Comparison of ENCODE assay signal across 8 mouse cellular contexts in the genomic region with DNA sequence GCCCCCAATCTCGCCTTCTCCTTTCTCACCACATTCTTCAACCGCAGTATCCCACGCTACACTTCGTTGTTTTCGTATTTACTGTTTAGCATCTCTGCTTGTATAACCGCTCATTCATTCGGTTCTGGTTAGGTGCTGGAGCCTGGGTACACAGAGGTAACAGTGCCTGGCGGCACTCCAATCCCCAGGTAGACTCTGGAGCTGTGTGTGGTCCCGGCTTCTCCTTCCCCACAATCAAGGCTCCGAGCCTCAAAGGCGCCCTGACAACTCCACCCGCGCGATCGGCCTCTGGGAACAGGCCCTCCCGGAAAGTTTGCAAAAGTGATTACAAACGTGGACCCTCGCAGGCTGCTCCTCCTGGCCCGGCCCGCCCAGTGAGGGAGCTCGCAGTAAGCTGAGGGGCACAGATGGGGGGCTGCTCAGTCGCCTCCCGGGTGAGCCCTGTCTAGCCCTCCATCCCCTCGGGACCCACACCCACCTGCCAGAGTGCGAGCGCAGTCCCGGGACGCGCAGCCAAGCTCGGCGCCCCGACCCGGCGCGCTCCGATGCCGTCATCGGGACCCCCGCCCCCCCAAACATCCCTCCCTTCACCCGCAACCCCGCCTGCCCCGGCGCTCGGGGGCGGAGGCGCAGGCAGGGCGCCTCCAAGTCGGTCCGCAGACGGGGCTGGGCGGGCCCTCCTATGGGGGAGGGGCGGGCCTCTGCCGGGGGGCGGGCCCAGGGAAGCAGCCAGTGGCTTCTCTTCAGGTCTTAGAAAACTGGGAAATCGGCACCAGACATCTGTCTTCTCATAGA. TPM values are rescaled to one million over a fixed set of nuclear protein-coding genes. Genes with fewer than 3 reads are reported as not detected.
DNase-seq lines count a peak whose midpoint lies in the region; ATAC-seq lines count a peak whose summit lies in the region.

TSS of gene Kif7 (minus strand) at position 534 of the 795 bp plus-strand sequence.

- peak within 1 kb of the TSS; percentile 75 for H3K9ac ChIP-seq in forebrain, embryonic 12.5 days

- WGBS in forebrain, embryonic 12.5 days: under 1% methylated on average over 34 of the region's 55 CpGs

- peaks cover 41% of the 10 kb centered on the region for H3K27me3 ChIP-seq in forebrain, embryonic 12.5 days

- 0 out of 2 replicates have a peak, but pooled peaks cover 3% of the 10 kb centered on the region for H3K36me3 ChIP-seq in forebrain, embryonic 12.5 days (replicated peaks)

- H3K27ac ChIP-seq in forebrain, embryonic 12.5 days: peak within 1 kb of the TSS; percentile 54; the same call in 1 of the 2 replicates

- intact Hi-C loops in heart, postnatal 36 days (cut with DNase I): no loop called here

- DNase-seq in cerebellum, postnatal 10 days: peak; percentile 78 to 86
- DNase-seq in cerebellum, adult 8-10 months: no peak
- peak; percentile 70 for DNase-seq in adrenal gland, adult 8-10 months
- DNase-seq in heart, postnatal 36 days: peak; percentile 77 to 82
- DNase-seq in layer of hippocampus, postnatal 36 days: peak; percentile 29 to 36
- peak; percentile 30 to 52 for DNase-seq in spleen, adult 18-20 months

- peaks cover 21% of the 10 kb centered on the region for H3K4me1 ChIP-seq in forebrain, embryonic 12.5 days

- peak within 1 kb of the TSS; percentile 73 for H3K4me3 ChIP-seq in forebrain, embryonic 12.5 days (replicated peaks)

- peak; percentile 92 for ATAC-seq in forebrain, embryonic 12.5 days (ENCODE audit: low FRiP score)
- ATAC-seq in megakaryocyte progenitor cell, adult 5-6 weeks (replicated peaks; ENCODE audit: poor library complexity): peak; percentile 84

- H3K4me2 ChIP-seq in forebrain, embryonic 12.5 days: peak within 1 kb of the TSS; percentile 84

- H3K9me3 ChIP-seq in forebrain, embryonic 12.5 days: no peaks in the 10 kb centered on the region

RNA-seq across cellular contexts. Expression of gene Kif7, which starts in this region (rescaled TPM):
- 1 to 10 TPM; 2.8 to 6.4 (median 4.2) TPM for total RNA-seq in adrenal gland, adult 8-10 months (2022)
- polyA plus RNA-seq in forebrain, embryonic 12.5 days (2016; fragmentation: Nextera tagmentation; extraction: Ambion mirVana): 7.0 and 7.7 TPM in 2 replicates
- total RNA-seq in heart, postnatal 36 days (2021): 1 to 10 TPM; 1.4 to 2.0 TPM
- 1 to 10 TPM; 1.9 to 2.3 TPM for total RNA-seq in layer of hippocampus, postnatal 36 days (2021)
- total RNA-seq in megakaryocyte progenitor cell, adult 5-6 weeks (2015): 0.30 and 0.49 TPM in 2 replicates
- total RNA-seq in megakaryocyte progenitor cell, adult 5-6 weeks (2017): 1.0 and 1.5 TPM in 2 replicates
